Mouse (Mus musculus) small intestine, adult 2 months (tissue): ENCODE measurements around the gene Ltn1. TPM values are rescaled to one million over a fixed set of nuclear protein-coding genes. Genes with fewer than 3 reads are reported as not detected.

Experiments used
- H3K27ac ChIP-seq: fragments of 200-500 bp; 2 replicates; pipeline ENCODE4 v1.5.1; 2012; ENCODE audit warnings: low read depth, low read length, control low read depth, inconsistent platforms; ENCODE audit not compliant: insufficient read depth
- H3K27me3 ChIP-seq: fragments of 200-500 bp; 2 replicates; pipeline ENCODE4 v1.6.1; 2012; ENCODE audit warnings: mild to moderate bottlenecking, moderate library complexity, low read length, inconsistent platforms; ENCODE audit not compliant: control insufficient read depth, insufficient read depth
- H3K36me3 ChIP-seq: fragments of 200-500 bp; 2 replicates; pipeline ENCODE4 v1.6.1; 2012; ENCODE audit warnings: mild to moderate bottlenecking, low read length, control low read depth, inconsistent platforms; ENCODE audit not compliant: control insufficient read depth, insufficient read depth
- H3K4me1 ChIP-seq: fragments of 200-500 bp; 2 replicates; pipeline ENCODE4 v1.6.1; 2012; ENCODE audit warnings: low read length, inconsistent platforms, mixed read lengths; ENCODE audit not compliant: control insufficient read depth, insufficient read depth, insufficient read length
- H3K4me3 ChIP-seq: fragments of 200-500 bp; 2 replicates; pipeline ENCODE4 v1.5.1; 2012; ENCODE audit warnings: low read depth, mild to moderate bottlenecking, control low read depth, inconsistent platforms, low read length, moderate library complexity
- CTCF ChIP-seq: fragments of 200-500 bp; IDR thresholded peaks from 2 replicates; pipeline ENCODE4 v1.5.1; 2012; ENCODE audit warnings: low read depth, mild to moderate bottlenecking, control low read depth, inconsistent platforms, low read length, moderate library complexity, mixed read lengths; ENCODE audit not compliant: insufficient replicate concordance, insufficient read length; ENCODE audit errors: extremely low read depth
- POLR2A ChIP-seq: fragments of 200-500 bp; IDR thresholded peaks from 2 replicates; pipeline ENCODE4 v1.6.1; 2012; ENCODE audit warnings: low read depth, mild to moderate bottlenecking, control low read depth, inconsistent platforms, low read length, moderate library complexity
- WGBS: fragments of 180-500 bp; shearing (Covaris S2); methylation state at CpG from one replicate; pipeline ENCODE4 v1.1.7; 2018; 5-methylcytosine and 5-hydroxymethylcytosine counted together
- polyA plus RNA-seq: library from polyadenylated mRNA; depleted of rRNA; stranded (reverse); fragments of >200 nt; gene quantifications from 2 replicates; pipeline ENCODE4 v1.2.3, GENCODE M21; 2012

Ltn1 gene
- polyA plus RNA-seq, 1 experiment, result 2.2 TPM

DNA sequence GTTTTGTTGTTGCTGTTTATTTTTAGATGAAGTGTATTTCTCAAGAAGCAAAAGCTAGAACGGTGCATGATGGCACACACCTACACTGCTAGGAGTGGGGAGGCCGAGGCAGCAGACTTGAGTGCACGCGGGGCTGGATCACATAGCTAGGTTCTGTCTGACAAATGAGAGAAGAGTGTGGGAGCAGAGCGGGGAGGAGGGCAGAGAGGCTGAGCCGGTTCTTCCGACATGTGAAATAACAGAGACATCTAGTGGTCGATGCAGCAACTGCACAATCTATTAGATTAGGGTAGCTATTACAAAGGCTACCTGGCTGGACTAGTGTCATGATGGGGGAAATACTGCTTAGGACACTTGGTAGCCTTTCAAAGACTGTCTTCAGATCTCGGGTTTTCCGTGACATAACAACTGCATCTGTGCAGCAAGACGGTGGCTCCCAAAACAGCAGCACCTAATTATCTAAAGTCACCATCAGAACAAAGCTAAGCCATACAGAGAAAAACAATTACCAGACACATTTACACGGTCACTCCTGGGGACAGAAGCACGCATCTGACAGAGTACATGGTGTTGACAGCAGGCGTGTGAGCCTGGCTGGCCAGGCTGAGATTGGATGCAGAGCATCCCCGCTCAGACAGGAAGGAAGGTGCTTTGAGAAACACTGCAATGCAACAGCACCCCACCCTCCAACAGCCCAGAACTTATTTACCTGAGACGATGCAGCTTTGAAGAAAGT, 38.4 kb downstream of the Ltn1 start:
- H3K36me3 ChIP-seq, result peaks cover 46% of the 10 kb centered on the region
- no peaks in the 10 kb centered on the region for H3K4me1 ChIP-seq
- TF ChIP-seq CTCF, result peak; percentile 64; the same call in 1 of the 2 replicates
- no peak for TF ChIP-seq POLR2A
- WGBS, result 50% methylated on average over 16 of the region's 16 CpGs
- no peak overlapping the region for H3K4me3 ChIP-seq
- no peak overlapping the region for H3K27ac ChIP-seq
- no peaks in the 10 kb centered on the region for H3K27me3 ChIP-seq

DNA sequence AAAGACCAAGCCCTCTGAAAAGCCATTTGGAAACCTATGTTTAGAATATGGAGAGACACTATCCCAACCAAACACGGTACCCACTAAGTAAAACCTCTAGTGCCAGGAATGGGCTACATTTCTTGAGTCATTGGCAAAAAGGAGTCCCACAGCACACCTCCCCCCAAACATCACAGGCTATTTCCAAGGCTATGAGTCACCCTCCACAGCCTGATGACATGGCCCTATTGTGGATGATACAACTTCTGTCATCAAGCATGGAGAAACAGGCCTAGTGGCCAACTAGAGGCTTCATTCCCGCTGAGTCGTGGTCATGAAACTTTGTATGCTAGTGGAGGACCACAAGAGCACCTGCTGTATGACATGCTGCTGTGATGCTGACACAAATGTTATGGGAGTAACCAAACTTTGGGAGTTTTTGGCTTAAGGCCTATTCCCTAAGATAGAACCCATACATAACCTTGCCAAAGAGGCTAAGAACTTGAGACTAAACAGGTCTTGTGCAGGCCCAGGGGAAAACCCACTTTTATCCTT, 44.9 kb downstream of the Ltn1 start:
- no peaks in the 10 kb centered on the region for H3K27me3 ChIP-seq
- H3K4me1 ChIP-seq, result no peaks in the 10 kb centered on the region
- H3K27ac ChIP-seq, result no peak overlapping the region
- H3K4me3 ChIP-seq, result no peak overlapping the region
- WGBS, result 94% methylated on average over 3 of the region's 3 CpGs
- peaks cover 25% of the 10 kb centered on the region for H3K36me3 ChIP-seq
- TF ChIP-seq CTCF, result no peak
- no peak for TF ChIP-seq POLR2A

DNA sequence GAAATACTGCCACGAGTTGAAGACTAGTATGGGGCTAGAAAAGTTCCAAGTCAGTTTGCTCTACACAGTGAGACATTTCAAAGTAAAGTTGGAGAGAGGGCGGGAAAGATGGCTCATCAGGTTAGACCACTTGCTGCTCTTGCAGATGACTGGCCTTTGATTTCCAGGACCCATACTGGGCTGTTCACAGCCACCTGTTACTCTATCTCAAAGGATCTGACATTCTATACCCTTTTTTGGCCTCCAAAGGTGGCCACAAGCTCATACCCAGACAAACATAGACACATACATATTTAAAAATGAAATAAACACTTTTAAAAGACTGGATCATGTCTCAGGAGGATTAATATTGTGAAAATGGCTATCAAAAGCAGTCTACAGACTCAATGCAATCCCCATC, 48.0 kb downstream of the Ltn1 start:
- H3K4me3 ChIP-seq, result no peak overlapping the region
- peaks cover 47% of the 10 kb centered on the region for H3K36me3 ChIP-seq
- no peaks in the 10 kb centered on the region for H3K4me1 ChIP-seq
- 88% methylated on average over 2 of the region's 2 CpGs for WGBS
- H3K27me3 ChIP-seq, result no peaks in the 10 kb centered on the region
- no peak for TF ChIP-seq CTCF
- no peak for TF ChIP-seq POLR2A
- no peak overlapping the region for H3K27ac ChIP-seq

DNA sequence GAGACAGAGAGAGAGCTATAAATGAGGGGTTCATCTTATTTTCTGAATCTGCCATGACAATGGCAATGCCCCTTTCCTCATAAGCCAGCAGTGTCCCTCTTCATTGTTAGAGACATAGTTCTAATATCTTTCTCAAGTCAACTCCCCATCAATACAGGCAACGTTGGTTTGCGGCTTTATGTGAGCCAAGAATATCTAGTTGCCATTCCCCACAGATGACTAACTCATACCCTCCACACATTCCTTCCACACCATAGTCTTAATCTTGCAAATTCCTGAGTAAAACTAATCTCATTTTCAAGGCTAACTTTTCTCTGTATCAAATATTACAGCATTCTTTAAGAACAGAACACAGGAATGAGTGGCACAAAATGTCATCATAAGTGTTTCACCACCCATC, 49.4 kb downstream of the Ltn1 start:
- Histone ChIP-seq H3K27me3 (no peaks in the 10 kb centered on the region), H3K4me3 (no peak overlapping the region), H3K36me3 (peaks cover 44% of the 10 kb centered on the region), H3K4me1 (no peaks in the 10 kb centered on the region), H3K27ac (no peak overlapping the region)
- 90% methylated on average over 2 of the region's 2 CpGs for WGBS
- TF ChIP-seq CTCF, result no peak
- no peak for TF ChIP-seq POLR2A

DNA sequence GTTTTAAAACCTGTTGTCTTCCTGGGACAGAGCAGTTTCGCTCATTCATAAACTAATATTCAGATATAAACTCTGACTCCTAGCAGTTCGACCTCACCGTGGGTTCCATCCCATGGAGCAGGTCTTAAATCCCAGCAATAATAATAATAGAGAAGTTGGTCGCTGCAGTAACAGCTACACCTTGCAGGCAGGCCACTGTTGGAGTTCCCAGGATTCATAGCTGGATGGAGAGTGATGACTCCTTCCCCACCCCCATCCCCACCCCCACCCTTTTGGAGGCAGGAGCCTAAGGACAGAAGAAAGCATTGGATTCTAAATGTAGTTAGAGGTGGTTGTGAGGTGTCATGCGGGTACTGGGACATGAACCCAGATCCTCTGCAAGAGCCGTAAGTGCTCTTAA, 66.0 kb downstream of the Ltn1 start:
- H3K36me3 ChIP-seq, result peaks cover 18% of the 10 kb centered on the region
- H3K27ac ChIP-seq, result no peak overlapping the region
- no peaks in the 10 kb centered on the region for H3K27me3 ChIP-seq
- 86% methylated on average over 6 of the region's 6 CpGs for WGBS
- no peak overlapping the region for H3K4me3 ChIP-seq
- no peak for TF ChIP-seq POLR2A
- no peak for TF ChIP-seq CTCF
- H3K4me1 ChIP-seq, result no peaks in the 10 kb centered on the region

DNA sequence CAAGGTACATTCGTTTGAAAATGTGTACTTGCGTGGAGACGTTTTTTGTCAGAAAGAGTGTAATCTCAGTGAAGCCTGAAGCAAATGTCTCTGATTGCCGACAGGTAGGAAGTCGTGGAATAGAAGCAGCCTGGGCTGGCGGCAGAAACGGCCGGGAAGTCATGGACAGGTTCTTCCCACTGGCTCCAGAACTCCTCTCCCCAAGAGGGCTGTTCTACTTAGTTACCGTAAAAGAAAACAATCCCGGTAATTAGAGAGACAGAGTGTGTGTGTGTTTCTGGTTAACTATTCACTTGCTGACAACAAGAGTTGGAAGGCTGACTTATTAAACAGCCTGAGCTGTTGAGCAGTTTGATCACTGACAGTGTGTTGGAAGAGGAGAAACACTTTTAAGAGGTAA, 66.4 kb downstream of the Ltn1 start:
- Histone ChIP-seq H3K4me3 (no peak overlapping the region), H3K36me3 (peaks cover 18% of the 10 kb centered on the region), H3K27me3 (no peaks in the 10 kb centered on the region), H3K4me1 (no peaks in the 10 kb centered on the region), H3K27ac (no peak overlapping the region)
- TF ChIP-seq CTCF (no peak), POLR2A (no peak)
- WGBS, result 64% methylated on average over 10 of the region's 10 CpGs

DNA sequence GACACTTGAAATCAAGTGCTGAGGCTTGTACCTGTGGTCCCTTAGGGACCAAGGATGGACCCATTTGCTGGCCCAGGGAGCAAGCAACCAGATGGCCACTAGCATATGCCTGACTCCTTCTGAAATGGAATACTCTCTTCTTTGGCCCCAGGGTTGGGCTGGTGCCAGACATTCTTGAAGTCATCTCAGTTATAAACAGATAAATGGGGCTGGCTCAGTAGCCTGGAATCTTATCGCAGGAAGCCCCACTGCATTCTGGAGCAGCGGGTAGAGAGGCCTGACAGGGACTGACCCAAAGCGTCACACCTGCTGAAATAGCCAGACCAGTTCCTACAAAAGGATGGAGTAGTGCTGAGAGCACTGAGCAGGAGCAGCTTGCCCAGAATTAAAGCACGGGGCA, 68.2 kb downstream of the Ltn1 start:
- Histone ChIP-seq H3K36me3 (peaks cover 24% of the 10 kb centered on the region), H3K4me3 (no peak overlapping the region), H3K27me3 (no peaks in the 10 kb centered on the region), H3K4me1 (no peaks in the 10 kb centered on the region), H3K27ac (no peak overlapping the region)
- TF ChIP-seq CTCF, result no peak
- no peak for TF ChIP-seq POLR2A
- 77% methylated on average over 4 of the region's 4 CpGs for WGBS
